Mouse (Mus musculus) CH12.LX (cell line): Measurements from ENCODE around the gene Agmo.

Source experiments
- CTCF ChIP-seq, 2 experiments: IDR thresholded peaks in 1 of 2; conservative IDR thresholded peaks in 1 of 2; 2 replicates each; pipeline ENCODE4 v1.5.1; 2011 to 2012; ENCODE audit warnings: low read depth in 2 of 2, low read length in 2 of 2, improper control_type of control experiment in 1 of 2, inconsistent platforms in 1 of 2, mild to moderate bottlenecking in 1 of 2, moderate library complexity in 1 of 2
- USF1 ChIP-seq: IDR thresholded peaks from 2 replicates; pipeline ENCODE4 v1.6.1; 2014; ENCODE audit warnings: low read depth, mild to moderate bottlenecking, inconsistent platforms, low read length, improper control_type of control experiment
- ZMIZ1 ChIP-seq: IDR thresholded peaks from 2 replicates; pipeline ENCODE4 v1.6.1; 2012; ENCODE audit warnings: low read depth, mild to moderate bottlenecking, inconsistent platforms, low read length, improper control_type of control experiment
- ZNF384 ChIP-seq: IDR thresholded peaks from 2 replicates; pipeline ENCODE4 v1.6.1; 2012; ENCODE audit warnings: low read depth, low read length, improper control_type of control experiment, inconsistent platforms

- TF ChIP-seq ZMIZ1 (no peak), USF1 (no peak), CTCF (conservative IDR thresholded peaks at IDR 0.05 in 1 of 2, IDR thresholded peaks at IDR 0.05 in 1 of 2; ENCODE audit: low read depth in 2 of 2, low read length in 2 of 2) (no peak), ZNF384 (no peak)
Observed at GRCm38 (mm10) chr12:37565882-37566596, 324.6 kb downstream of the Agmo start.
